Mouse (Mus musculus) E14TG2a.4 (cell line): ENCODE results near the gene Zdhhc15.

ENCODE experiments used
- CTCF ChIP-seq: conservative IDR thresholded peaks from 2 replicates; pipeline ENCODE4 v1.5.1; 2014; ENCODE audit warnings: low read length
- NANOG ChIP-seq: IDR thresholded peaks from 2 replicates; pipeline ENCODE4 v1.6.1; 2014; ENCODE audit warnings: borderline replicate concordance, low read length, mixed read lengths
- POU5F1 ChIP-seq: IDR thresholded peaks from 2 replicates; pipeline ENCODE4 v1.6.1; 2014; ENCODE audit warnings: low read length, borderline replicate concordance

DNA sequence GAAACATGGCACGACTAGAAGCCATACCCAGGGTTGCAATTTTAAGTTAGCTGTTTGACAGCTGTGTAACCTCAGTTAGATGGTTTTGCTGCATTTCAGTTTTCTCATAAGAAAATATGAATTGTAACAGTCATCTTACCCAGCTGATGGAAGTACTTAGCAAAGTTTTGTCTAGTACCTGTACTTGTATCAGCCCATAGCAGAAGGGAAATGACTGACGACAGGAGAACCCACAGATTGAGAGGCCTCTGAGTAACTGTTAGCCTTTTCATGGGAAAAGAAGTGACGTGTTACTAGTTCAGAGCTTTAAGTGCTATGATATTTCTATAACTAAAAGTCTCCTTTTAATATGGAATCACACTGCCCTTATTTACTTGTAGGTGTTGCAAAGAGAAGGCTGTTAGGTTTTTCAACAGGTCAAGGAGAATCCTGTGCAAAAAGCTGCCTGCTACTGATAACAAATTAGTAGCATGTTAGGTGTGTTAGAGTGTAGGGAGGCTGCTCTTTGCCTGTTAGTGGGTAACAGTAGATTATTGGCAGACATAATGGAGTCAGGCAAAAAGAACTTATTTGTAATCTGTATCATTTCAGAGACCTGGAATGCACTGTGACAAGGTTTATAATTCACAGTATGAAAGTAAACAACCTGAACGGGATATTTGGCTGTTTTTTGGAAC, 126.8 kb downstream of the Zdhhc15 start:
- no peak for TF ChIP-seq CTCF
- TF ChIP-seq NANOG = no peak
- TF ChIP-seq POU5F1 = no peak
